Mouse (Mus musculus): Measurements from ENCODE around the gene Cdh18.

Gene Cdh18

DNA sequence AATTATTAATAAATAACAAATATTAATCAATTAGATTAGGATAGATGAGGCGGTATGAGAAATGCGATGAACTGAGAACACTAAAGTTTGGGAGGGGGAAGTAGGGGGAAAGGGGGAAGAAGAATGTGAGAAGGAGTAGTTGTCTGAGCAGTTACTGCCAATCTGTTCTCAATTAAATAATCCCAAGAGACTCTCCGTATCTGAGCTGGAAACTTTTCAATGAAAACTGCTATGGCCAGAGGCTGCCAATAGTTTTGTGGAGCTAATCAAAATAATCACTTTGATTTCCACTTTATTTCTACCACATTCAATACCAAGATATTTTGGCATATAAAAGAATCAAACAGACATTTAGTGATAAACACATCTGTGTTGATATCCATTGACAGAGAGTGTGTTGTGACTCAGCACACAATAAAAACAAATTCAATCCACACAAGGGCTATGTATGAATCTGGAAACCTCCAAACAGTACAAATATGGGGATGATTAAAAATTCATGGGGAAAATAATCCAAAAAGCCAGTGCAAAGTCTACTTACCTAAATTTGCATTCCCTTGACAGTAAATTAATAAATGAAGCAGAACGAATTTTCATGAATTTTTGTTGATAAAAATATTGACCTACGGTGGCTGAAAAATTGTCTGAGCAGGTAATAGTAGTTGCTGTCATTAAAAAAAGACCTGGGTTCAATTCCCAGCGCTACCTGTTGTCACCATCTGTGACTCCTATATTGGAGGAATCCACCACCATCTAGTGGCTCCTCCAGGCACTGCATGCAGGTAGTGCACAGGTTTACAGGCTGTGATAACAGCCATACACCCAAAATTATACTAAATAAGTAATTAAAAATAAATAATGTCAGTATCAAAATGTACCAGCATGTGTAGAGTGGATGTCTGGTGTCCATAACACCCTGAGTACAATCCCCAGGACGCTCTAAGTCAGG lies 922.0 kb downstream of the Cdh18 start:
- DNase-seq, result no peak

DNA sequence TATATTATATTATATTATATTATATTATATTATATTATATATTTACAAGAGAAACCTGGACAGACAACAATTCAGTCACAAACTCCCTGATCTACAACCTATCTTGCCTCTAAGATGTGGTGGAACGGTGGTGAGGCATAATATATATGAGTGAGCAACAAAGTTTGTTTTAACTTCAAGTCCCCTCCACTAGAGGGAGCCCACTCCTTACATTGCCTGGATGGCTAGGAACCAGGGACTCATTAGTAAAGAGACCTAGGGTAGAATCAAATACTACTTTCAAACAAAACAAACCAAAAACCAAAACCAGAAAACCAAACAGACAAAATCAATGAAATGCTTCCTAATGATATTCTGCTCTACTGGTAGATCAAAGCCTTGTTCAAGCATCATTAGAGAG lies 937.5 kb downstream of the Cdh18 start:
- DNase-seq, result peak; percentile 27

DNA sequence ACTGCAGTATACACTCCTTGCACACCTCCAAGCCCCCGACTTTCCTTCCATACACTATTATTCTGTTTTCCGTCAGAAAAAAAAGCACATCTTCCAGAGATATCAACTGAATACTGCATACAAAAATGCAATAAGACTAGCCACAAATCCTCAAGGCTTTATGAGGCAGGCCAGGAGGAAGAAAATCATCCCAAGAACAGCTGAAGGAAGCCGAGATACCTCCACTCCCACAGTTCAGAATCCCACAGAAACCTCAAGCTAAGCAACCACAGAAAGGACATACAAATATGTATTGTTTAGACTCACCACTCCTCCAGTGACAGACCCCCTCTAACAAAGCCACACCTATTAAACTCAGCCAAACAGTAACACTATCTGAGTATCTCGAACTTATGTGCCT lies 957.7 kb downstream of the Cdh18 start:
- no peak for DNase-seq

DNA sequence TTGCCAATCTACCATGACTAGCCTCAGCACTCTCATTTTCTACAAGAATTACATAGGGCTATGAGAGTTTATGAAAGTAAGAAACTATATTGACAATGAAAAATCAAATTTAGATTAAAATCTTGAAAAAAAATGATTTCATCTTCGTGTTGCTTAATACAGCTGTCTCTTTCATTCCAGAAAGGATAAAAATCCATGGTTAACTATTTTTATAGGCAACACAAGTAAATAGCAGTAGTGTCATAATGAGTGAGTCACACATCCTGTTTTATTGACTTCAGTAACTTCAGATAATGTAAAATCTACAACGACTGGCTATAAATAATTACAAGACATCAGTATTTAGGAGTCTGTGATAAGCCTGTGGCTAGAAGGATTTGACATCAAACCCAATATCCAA lies 960.9 kb downstream of the Cdh18 start:
- no peak for DNase-seq

DNA sequence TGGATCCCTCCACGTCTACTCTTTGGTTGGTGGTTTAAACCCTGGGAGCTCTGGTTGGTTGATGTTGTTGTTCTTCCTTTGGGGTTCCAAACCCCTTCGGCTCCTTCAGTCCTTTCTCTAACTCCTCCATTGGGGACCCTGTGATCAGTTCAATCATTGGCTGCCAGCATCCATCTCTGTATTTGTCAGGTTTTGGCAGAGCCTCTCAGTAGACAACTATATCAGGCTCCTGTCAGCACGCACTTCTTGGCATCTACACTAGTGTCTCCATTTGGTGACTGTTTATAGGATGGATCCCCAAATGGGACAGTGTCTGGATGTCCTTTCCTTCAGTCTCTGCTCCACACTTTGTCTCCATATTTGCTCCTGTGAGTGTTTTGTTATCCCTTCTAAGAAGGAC lies 967.0 kb downstream of the Cdh18 start:
- DNase-seq, result no peak

- peak; percentile 43 for DNase-seq
Measured at GRCm38 (mm10) chr15:23518079-23518478, 969.3 kb downstream of the Cdh18 start.

All from retina, postnatal 1 day (tissue).